Mouse (Mus musculus): ENCODE measurements at regions not wholly inside any gene's neighbourhood (a gene's known extent, or its start where the extent isn't known, plus 50 kb on each side); places are given as distances from the start of the nearest gene placed in this dataset.

- TF ChIP-seq CTCF (IDR thresholded peaks at IDR 0.05; ENCODE audit: extremely low read depth, insufficient read length, insufficient replicate concordance, low read depth, low read length): no peak
- no peak for TF ChIP-seq POLR2A (IDR thresholded peaks at IDR 0.05; ENCODE audit: low read depth, low read length)
These were observed 359.8 kb upstream of the Mmadhc start for GRCm38 (mm10) chr2:50656351-50656750.

All from small intestine, adult 2 months (tissue).